Mouse (Mus musculus): Measurements from ENCODE around the gene Cd247. TPM values are rescaled to one million over a fixed set of nuclear protein-coding genes. Genes with fewer than 3 reads are reported as not detected.

Cd247 gene
- polyA plus RNA-seq, 1 experiment from 2014 or later: 0.63 TPM

DNA sequence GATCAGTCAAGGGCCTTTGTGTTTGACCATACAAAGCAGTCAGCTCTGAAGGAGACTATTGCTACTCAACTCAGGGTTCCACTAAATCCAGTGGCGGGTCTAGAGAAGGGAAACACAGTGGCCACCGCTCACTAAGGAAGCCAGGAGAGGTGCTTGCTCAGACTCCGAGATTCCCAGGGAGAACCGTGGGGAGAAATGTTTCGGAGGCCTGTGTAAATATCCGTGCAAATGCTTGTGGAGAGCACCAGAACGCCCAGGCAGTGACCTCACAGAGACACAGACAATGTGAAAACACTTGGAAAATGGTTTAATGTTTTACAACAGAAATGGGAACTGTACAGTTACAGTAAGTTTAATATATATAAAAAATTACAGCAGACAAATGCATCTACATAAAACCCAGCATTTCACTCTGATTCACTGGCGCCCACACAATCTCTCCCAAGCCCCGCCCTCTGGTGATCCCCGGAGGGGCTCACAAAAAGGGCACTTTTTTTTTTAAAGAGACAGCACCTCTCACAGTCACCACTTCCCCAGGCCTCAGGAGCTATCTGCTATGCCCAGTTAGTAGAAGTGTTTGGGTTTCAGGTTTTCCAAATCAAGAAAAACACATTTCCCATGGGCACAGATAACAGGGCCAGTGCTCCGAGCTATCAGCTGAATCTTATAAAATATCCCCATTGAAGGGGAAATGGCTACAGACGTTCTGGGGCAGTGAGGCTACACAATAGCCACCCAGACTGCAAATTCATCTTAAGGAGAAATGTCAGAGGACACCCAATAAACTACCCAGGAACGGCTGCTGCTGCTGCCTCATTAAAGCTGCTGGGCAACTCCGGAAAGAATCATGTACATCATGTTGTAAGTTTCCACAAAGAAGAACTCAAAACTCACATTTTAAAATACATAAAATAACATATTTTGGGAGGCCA, 76.6 kb downstream of the Cd247 start:
- 53% methylated on average over 14 of the region's 14 CpGs for WGBS
- H3K27ac ChIP-seq: no peak overlapping the region

DNA sequence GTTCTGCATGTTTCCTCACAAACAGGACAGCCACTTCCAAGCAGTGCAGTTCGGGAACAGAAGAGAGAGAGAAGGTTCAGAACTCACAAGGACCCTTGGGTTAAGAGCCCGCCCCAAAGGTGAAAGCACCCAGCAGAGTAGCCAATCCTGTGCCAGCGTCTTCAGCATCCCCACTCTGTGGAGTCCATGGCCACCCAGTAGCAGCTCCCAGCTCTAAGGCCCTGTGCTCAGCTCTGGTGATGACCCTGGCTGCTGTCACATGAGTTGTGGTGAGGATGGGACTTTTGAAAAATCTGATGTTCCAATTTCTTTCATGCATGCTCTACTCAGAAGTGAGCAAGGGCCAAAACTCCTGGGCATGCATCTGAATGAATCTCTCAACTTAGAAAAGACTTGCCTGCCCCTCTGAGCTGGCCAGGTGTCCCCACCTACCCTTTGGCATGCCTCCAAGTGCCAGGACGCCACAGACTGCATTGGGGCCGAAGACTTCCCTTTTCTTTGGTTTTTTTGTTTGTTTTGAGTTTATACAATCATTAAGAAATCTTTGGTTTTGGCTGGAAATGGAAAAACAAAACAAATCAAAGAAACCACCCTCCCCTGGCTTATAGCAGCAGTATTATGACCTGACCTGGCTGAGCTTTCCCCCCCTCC, 78.3 kb downstream of the Cd247 start:
- H3K4me2 ChIP-seq: no peak overlapping the region
- ATAC-seq: no peak
- H3K9ac ChIP-seq: no peak overlapping the region
- H3K4me1 ChIP-seq: peaks cover 20% of the 10 kb centered on the region
- no peak overlapping the region for H3K4me3 ChIP-seq
- 71% methylated on average over 5 of the region's 5 CpGs for WGBS
- H3K27me3 ChIP-seq: no peaks in the 10 kb centered on the region
- no peaks in the 10 kb centered on the region for H3K9me3 ChIP-seq (replicated peaks)
- peaks cover 38% of the 10 kb centered on the region for H3K36me3 ChIP-seq (ENCODE audit: poor library complexity, severe bottlenecking)
- H3K27ac ChIP-seq: no peak overlapping the region

More for the DNA sequence above, 76.6 kb downstream of the Cd247 start:
- H3K36me3 ChIP-seq (ENCODE audit: poor library complexity, severe bottlenecking): peaks cover 38% of the 10 kb centered on the region
- H3K27me3 ChIP-seq: no peaks in the 10 kb centered on the region
- H3K9me3 ChIP-seq (replicated peaks): no peaks in the 10 kb centered on the region
- ATAC-seq: no peak
- H3K9ac ChIP-seq: no peak overlapping the region
- no peak overlapping the region for H3K4me2 ChIP-seq
- no peak overlapping the region for H3K4me3 ChIP-seq
- H3K4me1 ChIP-seq: peaks cover 26% of the 10 kb centered on the region

- Histone ChIP-seq H3K4me2 (no peak overlapping the region), H3K4me3 (no peak overlapping the region), H3K9me3 (replicated peaks) (no peaks in the 10 kb centered on the region), H3K27me3 (no peaks in the 10 kb centered on the region), H3K36me3 (ENCODE audit: poor library complexity, severe bottlenecking) (peaks cover 38% of the 10 kb centered on the region), H3K27ac (no peak overlapping the region), H3K4me1 (peaks cover 10% of the 10 kb centered on the region; the same call in 1 of the 2 replicates), H3K9ac (no peak overlapping the region)
- 90% methylated on average over 8 of the region's 8 CpGs for WGBS
- no peak for ATAC-seq
These were observed 80.2 kb downstream of the Cd247 start for GRCm38 (mm10) chr1:165868659-165869058.

DNA sequence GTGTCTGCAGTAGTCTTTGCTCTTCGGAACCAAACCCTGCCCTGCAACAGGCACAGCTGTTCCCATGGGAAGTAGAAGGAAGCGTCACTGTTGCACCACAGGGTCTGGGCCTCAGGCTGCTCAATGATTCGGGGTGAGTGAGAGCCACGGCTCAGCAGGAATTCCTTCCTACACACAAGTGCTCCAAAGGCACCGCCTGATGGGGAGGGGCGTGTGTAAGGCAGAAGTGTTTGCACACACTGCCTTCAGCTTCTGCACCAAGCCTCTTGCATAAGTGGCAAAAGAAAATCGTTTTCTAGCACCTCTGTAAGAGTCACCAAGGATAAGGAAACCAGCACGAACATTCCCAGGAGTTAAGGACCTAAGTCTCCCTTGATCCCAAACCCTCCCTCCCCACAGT, 86.2 kb downstream of the Cd247 start:
- ATAC-seq: no peak
- no peak overlapping the region for H3K4me3 ChIP-seq
- no peak overlapping the region for H3K4me2 ChIP-seq
- peaks cover 52% of the 10 kb centered on the region for H3K36me3 ChIP-seq (ENCODE audit: poor library complexity, severe bottlenecking)
- H3K9me3 ChIP-seq (replicated peaks): no peaks in the 10 kb centered on the region
- peaks cover 4% of the 10 kb centered on the region; the same call in 1 of the 2 replicates for H3K4me1 ChIP-seq
- 39% methylated on average over 8 of the region's 8 CpGs for WGBS
- H3K27me3 ChIP-seq: no peaks in the 10 kb centered on the region
- H3K9ac ChIP-seq: no peak overlapping the region
- H3K27ac ChIP-seq: no peak overlapping the region

DNA sequence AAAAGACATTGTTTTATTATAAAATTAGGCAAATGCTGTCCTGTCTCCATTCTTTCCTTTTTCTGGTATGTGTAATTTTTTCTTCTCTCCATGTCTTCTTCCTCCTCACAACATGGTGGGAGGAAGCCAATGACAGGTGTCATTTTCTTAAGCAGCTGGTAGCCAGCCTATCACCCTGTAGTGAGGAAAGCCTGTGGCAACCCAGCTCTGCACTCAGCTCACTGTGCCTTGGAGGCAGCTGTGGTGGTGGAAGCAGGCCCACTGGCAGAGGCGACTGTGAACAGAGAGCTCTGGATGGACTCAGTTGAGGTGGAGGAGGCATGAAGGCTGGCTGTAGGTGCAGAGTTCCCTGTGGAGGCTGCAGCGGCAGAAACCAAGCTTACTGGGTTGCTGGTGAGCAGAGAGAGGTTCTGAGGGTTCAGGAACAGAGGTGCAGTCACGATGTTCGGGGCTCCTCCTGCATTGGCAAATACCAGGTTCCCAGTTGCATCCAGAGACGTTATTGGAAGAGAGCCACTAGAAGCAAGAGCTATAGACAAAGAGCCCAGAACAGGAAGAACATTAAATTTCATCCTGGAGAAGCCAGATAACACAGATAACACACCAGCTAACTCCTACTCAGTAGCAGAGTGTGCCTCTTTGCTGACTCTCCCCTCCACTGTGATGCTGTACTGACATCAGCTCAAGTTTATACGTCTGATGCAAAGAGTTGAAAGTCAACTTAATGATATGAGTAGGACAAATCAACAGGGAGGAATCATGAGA, 87.2 kb downstream of the Cd247 start:
- Histone ChIP-seq H3K36me3 (ENCODE audit: poor library complexity, severe bottlenecking) (peaks cover 55% of the 10 kb centered on the region), H3K4me3 (no peak overlapping the region), H3K9me3 (replicated peaks) (no peaks in the 10 kb centered on the region), H3K27ac (no peak overlapping the region), H3K4me1 (peaks cover 4% of the 10 kb centered on the region; the same call in 1 of the 2 replicates), H3K27me3 (no peaks in the 10 kb centered on the region), H3K4me2 (no peak overlapping the region), H3K9ac (no peak overlapping the region)
- 93% methylated on average over 6 of the region's 6 CpGs for WGBS
- ATAC-seq: no peak

GRCm38 (mm10) chr1:165878751-165879150, 90.3 kb downstream of the Cd247 start:
- no peak overlapping the region for H3K27ac ChIP-seq
- no peaks in the 10 kb centered on the region for H3K27me3 ChIP-seq
- H3K9me3 ChIP-seq (replicated peaks): no peaks in the 10 kb centered on the region
- H3K36me3 ChIP-seq (ENCODE audit: poor library complexity, severe bottlenecking): peaks cover 70% of the 10 kb centered on the region
- no peak for ATAC-seq
- H3K4me2 ChIP-seq: no peak overlapping the region
- WGBS: over 99% methylated on average over 2 of the region's 2 CpGs
- H3K9ac ChIP-seq: no peak overlapping the region
- peaks cover 4% of the 10 kb centered on the region; the same call in 1 of the 2 replicates for H3K4me1 ChIP-seq
- H3K4me3 ChIP-seq: no peak overlapping the region

- H3K4me3 ChIP-seq: no peak overlapping the region
- H3K9ac ChIP-seq: no peak overlapping the region
- H3K4me1 ChIP-seq: no peaks in the 10 kb centered on the region
- no peak overlapping the region for H3K4me2 ChIP-seq
- 62% methylated on average over 8 of the region's 8 CpGs for WGBS
- peaks cover 65% of the 10 kb centered on the region for H3K36me3 ChIP-seq (ENCODE audit: poor library complexity, severe bottlenecking)
- ATAC-seq: no peak
- H3K27ac ChIP-seq: no peak overlapping the region
- H3K9me3 ChIP-seq (replicated peaks): no peaks in the 10 kb centered on the region
- H3K27me3 ChIP-seq: no peaks in the 10 kb centered on the region
These were observed 93.8 kb downstream of the Cd247 start for GRCm38 (mm10) chr1:165882146-165882900.

- Histone ChIP-seq H3K4me2 (no peak overlapping the region), H3K36me3 (ENCODE audit: poor library complexity, severe bottlenecking) (peaks cover 85% of the 10 kb centered on the region), H3K9ac (no peak overlapping the region), H3K4me3 (no peak overlapping the region), H3K27me3 (no peaks in the 10 kb centered on the region), H3K27ac (no peak overlapping the region), H3K4me1 (no peaks in the 10 kb centered on the region), H3K9me3 (replicated peaks) (no peaks in the 10 kb centered on the region)
- WGBS: 88% methylated on average over 2 of the region's 2 CpGs
- ATAC-seq: no peak
These were observed 103.2 kb downstream of the Cd247 start for GRCm38 (mm10) chr1:165891686-165892085.

- WGBS: 29% methylated on average over 1 of the region's 1 CpGs
- Histone ChIP-seq H3K27ac (no peak overlapping the region), H3K36me3 (ENCODE audit: poor library complexity, severe bottlenecking) (peaks cover 66% of the 10 kb centered on the region)
These were observed 115.1 kb downstream of the Cd247 start for GRCm38 (mm10) chr1:165903596-165903995.

DNA sequence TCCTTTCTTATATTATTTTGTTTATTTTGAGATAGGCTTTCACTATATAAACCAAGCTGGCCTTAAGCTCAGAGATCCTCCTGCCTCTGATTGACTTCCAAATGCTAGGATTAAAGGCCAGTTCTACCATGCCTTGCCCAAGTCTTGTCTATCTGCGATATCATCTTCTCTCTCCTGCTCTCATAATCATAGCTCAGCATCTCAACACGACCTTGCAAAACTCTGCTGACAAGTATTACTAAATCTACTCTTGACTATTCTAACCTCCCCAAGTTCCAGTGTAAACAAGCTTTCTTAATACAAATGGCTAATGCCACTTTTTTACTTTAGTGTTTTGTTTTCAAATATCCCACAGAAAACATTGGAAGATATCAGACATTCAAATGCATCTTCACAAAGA, 119.7 kb downstream of the Cd247 start:
- Histone ChIP-seq H3K27ac (no peak overlapping the region), H3K9ac (no peak overlapping the region), H3K4me3 (no peak overlapping the region), H3K36me3 (ENCODE audit: poor library complexity, severe bottlenecking) (peaks cover 69% of the 10 kb centered on the region), H3K4me2 (no peak overlapping the region), H3K4me1 (peaks cover 12% of the 10 kb centered on the region), H3K9me3 (replicated peaks) (no peaks in the 10 kb centered on the region), H3K27me3 (no peaks in the 10 kb centered on the region)
- no peak for ATAC-seq
- 98% methylated on average over 2 of the region's 2 CpGs for WGBS

More at GRCm38 (mm10) chr1:165903596-165903995, 115.1 kb downstream of the Cd247 start:
- Histone ChIP-seq H3K9me3 (replicated peaks) (no peaks in the 10 kb centered on the region), H3K4me1 (peaks cover 5% of the 10 kb centered on the region; the same call in 1 of the 2 replicates), H3K9ac (no peak overlapping the region), H3K4me2 (no peak overlapping the region), H3K27me3 (no peaks in the 10 kb centered on the region), H3K4me3 (no peak overlapping the region)
- ATAC-seq: no peak

- Histone ChIP-seq H3K36me3 (ENCODE audit: poor library complexity, severe bottlenecking) (peaks cover 64% of the 10 kb centered on the region), H3K4me2 (no peak overlapping the region), H3K9me3 (replicated peaks) (no peaks in the 10 kb centered on the region), H3K27me3 (no peaks in the 10 kb centered on the region), H3K9ac (no peak overlapping the region), H3K4me1 (peaks cover 10% of the 10 kb centered on the region), H3K4me3 (no peak overlapping the region), H3K27ac (no peak overlapping the region)
- 66% methylated on average over 3 of the region's 3 CpGs for WGBS
- no peak for ATAC-seq
These were observed 120.3 kb downstream of the Cd247 start for GRCm38 (mm10) chr1:165908806-165909205.

Data from forebrain, embryonic 13.5 days (tissue).